ENCODE assay signal across 9 mouse cellular contexts in the genomic region with DNA sequence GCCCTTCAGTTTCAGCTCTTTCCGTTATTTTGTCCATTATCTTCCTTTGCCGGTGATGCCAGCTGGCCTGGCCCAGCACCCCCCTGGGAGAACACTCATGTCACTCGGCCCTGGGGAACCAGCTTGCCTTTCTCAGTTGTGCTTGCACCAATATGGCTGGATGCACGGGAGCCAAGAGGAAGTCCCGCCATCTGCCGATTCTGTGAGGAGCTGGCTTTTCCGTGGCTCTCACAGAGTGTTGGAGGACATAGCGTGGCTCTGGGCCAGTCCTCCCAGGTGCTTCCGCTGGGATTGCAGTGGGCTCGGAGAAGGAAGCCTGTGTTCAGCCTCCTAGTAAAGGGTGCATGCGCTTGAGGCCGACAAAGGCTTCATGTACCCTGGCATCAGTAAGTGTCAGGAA. TPM values are rescaled to one million over a fixed set of nuclear protein-coding genes. Genes with fewer than 3 reads are reported as not detected.
DNase-seq lines count a peak whose midpoint lies in the region; ATAC-seq and TF ChIP-seq lines count a peak whose summit lies in the region.
"Had no signal": no experiment of that assay in that cellular context is flagged by ENCODE, and none has a peak within 500 bp of the region (broad histone marks: within the 10 kb centered on the region; RNA-seq: fewer than 3 reads in every experiment).

No protein-coding gene starts in this region.

- no peak overlapping the region for H3K9ac ChIP-seq in hindbrain, embryonic 11.5 days (ENCODE audit: low read depth, low read length)

- H3K27me3 ChIP-seq in hindbrain, embryonic 10.5 days (ENCODE audit: insufficient read depth, poor library complexity, severe bottlenecking): no peaks in the 10 kb centered on the region
- H3K27me3 ChIP-seq in hindbrain, embryonic 11.5 days (ENCODE audit: control insufficient read depth, insufficient read depth, low read length): no peaks in the 10 kb centered on the region

- no peaks in the 10 kb centered on the region for H3K9me3 ChIP-seq in hindbrain, embryonic 10.5 days
- H3K9me3 ChIP-seq in hindbrain, embryonic 11.5 days (ENCODE audit: control insufficient read depth, low read length): no peaks in the 10 kb centered on the region

- 87% methylated on average over 12 of the region's 12 CpGs for WGBS in hindbrain, embryonic 10.5 days
- 89% methylated on average over 12 of the region's 12 CpGs for WGBS in hindbrain, embryonic 11.5 days

- H3K36me3 ChIP-seq in hindbrain, embryonic 10.5 days: no peaks in the 10 kb centered on the region
- no peaks in the 10 kb centered on the region for H3K36me3 ChIP-seq in hindbrain, embryonic 11.5 days (ENCODE audit: control insufficient read depth, insufficient read depth, low read length)

- no peak for DNase-seq in hindbrain, embryonic 10.5 days (ENCODE audit: low spot score)
- no peak for DNase-seq in hindbrain, embryonic 11.5 days (ENCODE audit: low spot score)
- DNase-seq in gastrocnemius, adult 2 months: peak; percentile 37
- DNase-seq in layer of hippocampus, postnatal 25 days (ENCODE audit: extremely low spot score in 1 of 2, low spot score in 1 of 2): peak; percentile 57 to 61
- DNase-seq in right cerebral cortex, postnatal 36 days (ENCODE audit: low spot score in 2 of 2): peak; percentile 47 to 56
- DNase-seq in embryo, embryonic 11 days: no peak
- no peak for DNase-seq in spleen, postnatal 14 days (ENCODE audit: low spot score in 2 of 2)
- DNase-seq: lung, postnatal 10 days had no signal

- no peak overlapping the region for H3K4me3 ChIP-seq in hindbrain, embryonic 10.5 days
- H3K4me3 ChIP-seq in hindbrain, embryonic 11.5 days (ENCODE audit: low read depth, low read length): no peak overlapping the region
- H3K4me3 ChIP-seq in gastrocnemius, adult 2 months: no peak overlapping the region

- TF ChIP-seq CTCF in gastrocnemius, adult 2 months (IDR thresholded peaks at IDR 0.05): no peak

- intact Hi-C loops in gastrocnemius, adult 2 months (cut with DNase I): no loop called here

- ATAC-seq in hindbrain, embryonic 11.5 days (ENCODE audit: low FRiP score): no peak
- no peak for ATAC-seq in CD4-positive, CD25-positive, alpha-beta regulatory T cell, adult 4 months

- H3K27ac ChIP-seq in hindbrain, embryonic 10.5 days: peak overlapping the region; percentile 13; the same call in 1 of the 2 replicates
- no peak overlapping the region for H3K27ac ChIP-seq in hindbrain, embryonic 11.5 days (ENCODE audit: low read depth, low read length)
- no peak overlapping the region for H3K27ac ChIP-seq in gastrocnemius, adult 2 months

- no peaks in the 10 kb centered on the region for H3K4me1 ChIP-seq in hindbrain, embryonic 10.5 days (replicated peaks)
- H3K4me1 ChIP-seq in hindbrain, embryonic 11.5 days (replicated peaks; ENCODE audit: control insufficient read depth, insufficient read depth, low read length): no peaks in the 10 kb centered on the region

- no peak overlapping the region for H3K4me2 ChIP-seq in hindbrain, embryonic 11.5 days (replicated peaks; ENCODE audit: low read depth, low read length)

RNA-seq across cellular contexts. Expression of gene Cemip2, which starts 36.0 kb away (rescaled TPM):
- 86.4 and 93.6 TPM in 2 replicates for polyA plus RNA-seq in hindbrain, embryonic 10.5 days (2016; fragmentation: Nextera tagmentation; extraction: Ambion mirVana)
- polyA plus RNA-seq in hindbrain, embryonic 11.5 days (2014; fragmentation: Nextera tagmentation; extraction: Ambion mirVana): 85.6 and 91.3 TPM in 2 replicates
- total RNA-seq in gastrocnemius, adult 2 months (2021): 1 to 10 TPM; 6.9 to 8.8 TPM
- total RNA-seq in layer of hippocampus, postnatal 25 days (2021): 10 to 100 TPM; 12.6 to 15.3 TPM
- 1 to 10 TPM; 4.5 to 5.4 TPM for polyA plus RNA-seq in CD4-positive, CD25-positive, alpha-beta regulatory T cell, adult 4 months (2017; shearing (Covaris generic))

Comparison
In these comparisons a context has a peak if more than half of its experiments do, and no peak if none do; other contexts are left out.
1. DNase-seq: peak in gastrocnemius, adult 2 months (single experiment), layer of hippocampus, postnatal 25 days (2 of 2) and right cerebral cortex, postnatal 36 days (2 of 2); none in hindbrain, embryonic 10.5 days (single experiment), hindbrain, embryonic 11.5 days (single experiment), embryo, embryonic 11 days (single experiment) and spleen, postnatal 14 days (0 of 2).
2. RNA of gene Cemip2, which starts 36.0 kb away (polyA plus RNA-seq): 86.4 to 93.6 TPM in hindbrain, embryonic 10.5 days and 85.6 to 91.3 TPM in hindbrain, embryonic 11.5 days; 4.5 to 5.4 TPM in CD4-positive, CD25-positive, alpha-beta regulatory T cell, adult 4 months; every median in the first group is over 10 times any median in the second.